Mouse (Mus musculus) erythroblast, embryonic 14.5 days (primary cell): ENCODE results near the gene Mrgprg. TPM values are rescaled to one million over a fixed set of nuclear protein-coding genes. Genes with fewer than 3 reads are reported as not detected.

Source experiments
- H3K27me3 ChIP-seq: 2 replicates; pipeline ENCODE4 v1.6.1; 2012; ENCODE audit warnings: inconsistent platforms; ENCODE audit not compliant: control insufficient read depth
- H3K36me3 ChIP-seq: 2 replicates; pipeline ENCODE4 v1.6.1; 2012; ENCODE audit warnings: mild to moderate bottlenecking, inconsistent platforms; ENCODE audit not compliant: control insufficient read depth
- H3K4me1 ChIP-seq: 2 replicates; pipeline ENCODE4 v1.6.1; 2012; ENCODE audit warnings: inconsistent platforms; ENCODE audit not compliant: control insufficient read depth
- H3K4me3 ChIP-seq: replicated peaks from 2 replicates; pipeline ENCODE3; 2012; ENCODE audit warnings: moderate library complexity, mild to moderate bottlenecking, inconsistent platforms
- H3K9me3 ChIP-seq: 2 replicates; pipeline ENCODE4 v1.6.1; 2012; ENCODE audit warnings: low read length, inconsistent platforms, mixed read lengths; ENCODE audit not compliant: control insufficient read depth
- GATA1 ChIP-seq: IDR thresholded peaks from 2 replicates; pipeline ENCODE4 v1.6.1; 2012; ENCODE audit warnings: low read length, inconsistent platforms, mixed read lengths
- TAL1 ChIP-seq: IDR thresholded peaks from 3 replicates; pipeline ENCODE4 v1.6.1; 2012; ENCODE audit warnings: low read length, inconsistent platforms, mixed read lengths
- polyA plus RNA-seq: library from polyadenylated mRNA; stranded (reverse); fragments of >175 nt; gene quantifications from 2 replicates; pipeline ENCODE4 v1.2.3, GENCODE M21; 2012

Gene Mrgprg
- polyA plus RNA-seq, 1 experiment: not detected

- Histone ChIP-seq H3K36me3 (no peaks in the 10 kb centered on the region; the same call in 1 of the 2 replicates), H3K27me3 (peaks cover 13% of the 10 kb centered on the region), H3K4me1 (peaks cover 3% of the 10 kb centered on the region), H3K9me3 (no peaks in the 10 kb centered on the region), H3K4me3 (no peak overlapping the region)
- no peak for TF ChIP-seq GATA1
- no peak for TF ChIP-seq TAL1
Observed at GRCm38 (mm10) chr7:143783378-143783995, 16.7 kb upstream of the Mrgprg start.

- Histone ChIP-seq H3K27me3 (no peaks in the 10 kb centered on the region), H3K36me3 (no peaks in the 10 kb centered on the region; the same call in 1 of the 2 replicates), H3K9me3 (no peaks in the 10 kb centered on the region), H3K4me1 (no peaks in the 10 kb centered on the region), H3K4me3 (no peak overlapping the region)
- TF ChIP-seq TAL1 (no peak), GATA1 (no peak)
Observed at GRCm38 (mm10) chr7:143777375-143777774, 10.6 kb upstream of the Mrgprg start.

GRCm38 (mm10) chr7:143776137-143776536 lies 9.3 kb upstream of the Mrgprg start:
- no peaks in the 10 kb centered on the region; the same call in 1 of the 2 replicates for H3K36me3 ChIP-seq
- no peak overlapping the region for H3K4me3 ChIP-seq
- TF ChIP-seq GATA1 (no peak), TAL1 (no peak)
- no peaks in the 10 kb centered on the region for H3K4me1 ChIP-seq
- no peaks in the 10 kb centered on the region for H3K27me3 ChIP-seq
- 0 out of 2 replicates have a peak, but pooled peaks cover 2% of the 10 kb centered on the region for H3K9me3 ChIP-seq

- Histone ChIP-seq H3K36me3 (no peaks in the 10 kb centered on the region), H3K4me3 (no peak overlapping the region), H3K27me3 (peaks cover 13% of the 10 kb centered on the region), H3K4me1 (no peaks in the 10 kb centered on the region), H3K9me3 (0 out of 2 replicates have a peak, but pooled peaks cover 2% of the 10 kb centered on the region)
- TF ChIP-seq GATA1: no peak
- no peak for TF ChIP-seq TAL1
Observed at GRCm38 (mm10) chr7:143769461-143769860, 2.7 kb upstream of the Mrgprg start.

GRCm38 (mm10) chr7:143768267-143768666 lies 1.5 kb upstream of the Mrgprg start:
- H3K9me3 ChIP-seq: 0 out of 2 replicates have a peak, but pooled peaks cover 2% of the 10 kb centered on the region
- no peaks in the 10 kb centered on the region for H3K4me1 ChIP-seq
- no peaks in the 10 kb centered on the region for H3K36me3 ChIP-seq
- peaks cover 16% of the 10 kb centered on the region for H3K27me3 ChIP-seq
- TF ChIP-seq GATA1 (no peak), TAL1 (no peak)
- H3K4me3 ChIP-seq: no peak overlapping the region

GRCm38 (mm10) chr7:143764876-143765530 lies 1.8 kb downstream of the Mrgprg start:
- no peaks in the 10 kb centered on the region for H3K9me3 ChIP-seq
- TF ChIP-seq GATA1 (no peak), TAL1 (no peak)
- peaks cover 16% of the 10 kb centered on the region for H3K27me3 ChIP-seq
- no peak overlapping the region for H3K4me3 ChIP-seq
- H3K36me3 ChIP-seq: no peaks in the 10 kb centered on the region
- no peaks in the 10 kb centered on the region for H3K4me1 ChIP-seq

GRCm38 (mm10) chr7:143763794-143764193 lies 3.0 kb downstream of the Mrgprg start:
- no peaks in the 10 kb centered on the region for H3K36me3 ChIP-seq
- H3K27me3 ChIP-seq: peaks cover 16% of the 10 kb centered on the region
- H3K9me3 ChIP-seq: no peaks in the 10 kb centered on the region
- no peak for TF ChIP-seq TAL1
- no peak for TF ChIP-seq GATA1
- no peaks in the 10 kb centered on the region for H3K4me1 ChIP-seq
- no peak overlapping the region for H3K4me3 ChIP-seq

- no peak overlapping the region for H3K4me3 ChIP-seq
- H3K36me3 ChIP-seq: no peaks in the 10 kb centered on the region
- peaks cover 11% of the 10 kb centered on the region for H3K4me1 ChIP-seq
- peaks cover 18% of the 10 kb centered on the region for H3K27me3 ChIP-seq
- no peak for TF ChIP-seq GATA1
- TF ChIP-seq TAL1: no peak
- H3K9me3 ChIP-seq: no peaks in the 10 kb centered on the region
Observed at GRCm38 (mm10) chr7:143758956-143759355, 7.8 kb downstream of the Mrgprg start.

GRCm38 (mm10) chr7:143757696-143758095 lies 9.1 kb downstream of the Mrgprg start:
- TF ChIP-seq TAL1 (no peak), GATA1 (no peak)
- no peak overlapping the region for H3K4me3 ChIP-seq
- peaks cover 18% of the 10 kb centered on the region for H3K27me3 ChIP-seq
- no peaks in the 10 kb centered on the region for H3K9me3 ChIP-seq
- H3K36me3 ChIP-seq: no peaks in the 10 kb centered on the region
- peaks cover 11% of the 10 kb centered on the region for H3K4me1 ChIP-seq

- no peak for TF ChIP-seq GATA1
- TF ChIP-seq TAL1: no peak
- Histone ChIP-seq H3K9me3 (no peaks in the 10 kb centered on the region), H3K4me3 (no peak overlapping the region), H3K27me3 (peaks cover 18% of the 10 kb centered on the region), H3K36me3 (no peaks in the 10 kb centered on the region), H3K4me1 (peaks cover 11% of the 10 kb centered on the region)
Observed at GRCm38 (mm10) chr7:143757027-143757390, 9.8 kb downstream of the Mrgprg start.
